Mouse (Mus musculus) heart, embryonic 12.5 days (tissue): ENCODE results near the gene Ccdc85b. TPM values are rescaled to one million over a fixed set of nuclear protein-coding genes. Genes with fewer than 3 reads are reported as not detected.

Experiments used
- ATAC-seq: fragments of 200-750 bp; cut with Nextera tagmentation; 2 replicates; pipeline ENCODE4 v1.8.0; 2017; ENCODE audit warnings: moderate TSS enrichment, moderate library complexity; ENCODE audit not compliant: insufficient number of reproducible peaks, low FRiP score
- H3K27ac ChIP-seq: fragments of 300-500 bp; sonication (generic); 2 replicates; pipeline ENCODE4 v1.5.1; 2016; ENCODE audit warnings: mild to moderate bottlenecking, moderate library complexity; ENCODE audit not compliant: poor library complexity, severe bottlenecking
- H3K27me3 ChIP-seq: fragments of 300-500 bp; sonication (generic); replicated peaks from 2 replicates; pipeline ENCODE4 v1.6.1; 2016; ENCODE audit warnings: mild to moderate bottlenecking, moderate library complexity
- H3K36me3 ChIP-seq: fragments of 300-500 bp; sonication (generic); 2 replicates; pipeline ENCODE4 v1.6.1; 2016; ENCODE audit warnings: mild to moderate bottlenecking, moderate library complexity
- H3K4me1 ChIP-seq: fragments of 300-500 bp; sonication (generic); replicated peaks from 2 replicates; pipeline ENCODE4 v1.6.1; 2016; ENCODE audit warnings: mild to moderate bottlenecking
- H3K4me2 ChIP-seq: fragments of 300-500 bp; sonication (generic); 2 replicates; pipeline ENCODE4 v1.6.1; 2016; ENCODE audit warnings: mild to moderate bottlenecking, moderate library complexity
- H3K4me3 ChIP-seq: fragments of 300-500 bp; sonication (generic); 2 replicates; pipeline ENCODE4 v1.5.1; 2016; ENCODE audit warnings: mild to moderate bottlenecking
- H3K9ac ChIP-seq: fragments of 300-500 bp; sonication (generic); 2 replicates; pipeline ENCODE4 v1.6.1; 2016; ENCODE audit warnings: mild to moderate bottlenecking, moderate library complexity
- H3K9me3 ChIP-seq: fragments of 300-500 bp; sonication (generic); replicated peaks from 2 replicates; pipeline ENCODE4 v1.6.1; 2016; ENCODE audit warnings: mild to moderate bottlenecking, moderate library complexity
- WGBS: fragments of 180-500 bp; shearing (Covaris S2); methylation state at CpG from one replicate; pipeline ENCODE4 v1.1.7; 2016; 5-methylcytosine and 5-hydroxymethylcytosine counted together
- polyA plus RNA-seq: library from polyadenylated mRNA; unstranded; fragments of >200 nt; fragmentation: Nextera tagmentation; extraction: Ambion mirVana; gene quantifications from 2 replicates; pipeline ENCODE4 v1.2.1, GENCODE M21; 2016

Ccdc85b gene
- polyA plus RNA-seq, 1 experiment from 2014 or later: 10.5 TPM

DNA sequence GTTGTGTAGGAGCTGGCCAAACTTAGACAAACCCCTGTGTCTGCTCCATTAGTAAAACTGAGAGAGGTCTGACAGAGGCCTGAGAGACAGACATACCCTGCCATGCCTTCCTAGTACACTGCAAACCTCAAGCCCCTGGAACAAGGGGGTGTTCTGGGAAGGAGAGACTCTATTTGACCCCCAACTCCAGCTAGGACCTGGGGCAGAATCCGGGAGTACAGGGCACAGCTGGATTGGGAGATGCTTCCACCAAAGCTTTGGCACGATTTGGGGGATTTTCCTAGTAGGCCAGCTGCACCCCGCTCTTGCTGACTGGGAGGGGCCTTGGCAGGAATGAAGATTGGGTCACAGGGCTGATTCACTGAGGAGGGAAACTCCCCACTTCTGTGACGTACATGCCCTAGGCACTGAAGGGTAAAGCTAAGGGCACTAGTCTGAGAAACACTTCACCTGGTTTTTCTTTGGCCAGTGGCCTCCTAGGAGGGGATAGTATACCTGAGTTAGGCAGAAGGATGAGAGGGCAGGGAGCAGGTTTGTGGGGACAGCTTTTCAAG is 25.7 kb downstream of the Ccdc85b start:
- 77% methylated on average over 4 of the region's 4 CpGs for WGBS
- H3K27ac ChIP-seq: no peak overlapping the region

DNA sequence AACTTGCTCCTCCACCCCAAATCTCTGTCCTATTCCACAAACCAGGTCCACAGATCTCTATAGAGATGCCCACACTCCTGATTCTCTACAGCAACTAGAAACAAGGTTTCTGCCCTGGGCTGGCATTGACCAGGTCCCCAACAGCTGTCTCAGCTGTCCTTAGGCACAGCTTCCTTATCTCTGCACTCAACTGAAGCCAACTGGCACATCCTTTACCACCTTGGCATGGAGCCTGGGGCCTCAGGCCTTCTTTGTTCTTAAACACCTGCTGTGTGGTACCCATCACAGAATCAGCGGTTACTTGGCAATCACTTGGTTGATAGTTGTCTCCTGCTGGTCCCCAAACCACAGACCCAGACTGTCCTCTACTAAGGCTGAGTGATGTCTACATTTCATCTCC is 27.3 kb downstream of the Ccdc85b start:
- Histone ChIP-seq H3K9ac (no peak overlapping the region), H3K27ac (no peak overlapping the region), H3K4me2 (no peak overlapping the region), H3K27me3 (no peaks in the 10 kb centered on the region), H3K4me3 (no peak overlapping the region), H3K36me3 (peaks cover 18% of the 10 kb centered on the region), H3K4me1 (peaks cover 35% of the 10 kb centered on the region), H3K9me3 (no peaks in the 10 kb centered on the region)
- WGBS: 72% methylated on average over 1 of the region's 1 CpGs
- ATAC-seq: no peak

More for the DNA sequence above, 25.7 kb downstream of the Ccdc85b start:
- H3K9ac ChIP-seq: no peak overlapping the region
- H3K4me1 ChIP-seq: peaks cover 20% of the 10 kb centered on the region
- no peaks in the 10 kb centered on the region for H3K9me3 ChIP-seq
- H3K27me3 ChIP-seq: no peaks in the 10 kb centered on the region
- no peak overlapping the region for H3K4me3 ChIP-seq
- peaks cover 7% of the 10 kb centered on the region for H3K36me3 ChIP-seq
- H3K4me2 ChIP-seq: no peak overlapping the region
- ATAC-seq: no peak

DNA sequence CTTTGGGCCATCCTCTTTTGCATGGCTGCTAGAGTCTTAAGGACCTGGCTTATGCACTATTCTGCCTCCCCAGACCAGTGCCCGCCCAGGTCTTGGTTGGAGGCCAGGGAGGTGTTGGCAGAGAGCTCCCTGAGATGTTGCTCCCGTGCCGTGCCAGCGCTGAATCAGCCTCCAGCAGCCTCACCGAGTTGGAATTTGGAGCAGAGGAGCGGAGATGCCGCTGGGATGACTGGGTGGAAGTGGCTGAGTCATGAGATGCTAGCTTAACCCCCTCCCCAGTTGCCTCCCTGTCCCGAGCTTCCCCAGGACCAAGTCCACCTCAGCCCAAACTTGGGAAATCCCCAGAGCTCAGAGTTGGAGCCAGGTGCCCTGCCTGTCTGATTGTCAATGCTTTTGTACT is 27.9 kb downstream of the Ccdc85b start:
- H3K4me2 ChIP-seq: no peak overlapping the region
- WGBS: 69% methylated on average over 8 of the region's 8 CpGs
- H3K9me3 ChIP-seq: no peaks in the 10 kb centered on the region
- ATAC-seq: no peak
- H3K27ac ChIP-seq: no peak overlapping the region
- H3K9ac ChIP-seq: no peak overlapping the region
- peaks cover 35% of the 10 kb centered on the region for H3K4me1 ChIP-seq
- peaks cover 18% of the 10 kb centered on the region for H3K36me3 ChIP-seq
- H3K27me3 ChIP-seq: no peaks in the 10 kb centered on the region
- no peak overlapping the region for H3K4me3 ChIP-seq

DNA sequence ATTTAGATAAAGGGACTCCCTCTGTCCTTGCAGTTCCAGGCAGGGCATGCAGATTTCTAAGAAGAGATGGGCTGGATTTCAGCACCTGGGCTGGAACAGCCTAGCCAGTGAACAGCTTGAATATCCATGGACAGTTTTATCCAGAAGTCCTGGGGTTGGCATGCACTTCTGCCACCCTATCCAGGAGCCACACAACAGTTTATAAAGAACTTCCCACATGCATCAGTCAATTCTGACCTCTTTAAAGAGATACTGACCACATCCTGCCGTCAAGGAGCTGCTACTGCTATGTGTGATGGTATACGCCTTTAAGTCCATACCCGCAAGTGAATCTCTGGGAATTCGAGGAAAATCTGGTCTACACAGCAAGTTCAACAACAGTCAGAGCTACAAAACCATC is 28.5 kb downstream of the Ccdc85b start:
- WGBS: 73% methylated on average over 4 of the region's 4 CpGs
- Histone ChIP-seq H3K4me3 (no peak overlapping the region), H3K9ac (no peak overlapping the region), H3K36me3 (peaks cover 18% of the 10 kb centered on the region), H3K4me2 (no peak overlapping the region), H3K27me3 (no peaks in the 10 kb centered on the region), H3K4me1 (peaks cover 31% of the 10 kb centered on the region), H3K27ac (no peak overlapping the region), H3K9me3 (no peaks in the 10 kb centered on the region)
- no peak for ATAC-seq

DNA sequence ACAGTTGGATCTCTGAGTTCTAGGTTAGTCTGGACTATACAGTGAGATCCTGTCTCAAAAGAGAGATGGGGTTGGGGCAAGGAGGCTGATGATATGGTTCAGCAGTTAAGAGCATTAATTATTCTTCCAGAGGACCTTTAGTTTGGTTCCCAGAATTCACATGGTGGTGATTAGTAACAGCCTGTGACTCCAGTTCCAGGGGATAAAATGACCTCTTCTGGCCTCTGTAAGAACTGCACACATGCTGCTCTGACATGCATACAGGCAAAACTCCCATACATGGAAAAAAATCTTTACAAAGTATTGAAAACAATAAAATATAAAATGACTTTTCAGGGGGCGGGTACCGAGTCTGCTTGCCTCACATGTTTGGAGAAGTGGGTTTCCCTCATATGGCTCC is 29.6 kb downstream of the Ccdc85b start:
- Histone ChIP-seq H3K36me3 (peaks cover 23% of the 10 kb centered on the region), H3K27ac (no peak overlapping the region), H3K4me3 (no peak overlapping the region), H3K9ac (no peak overlapping the region), H3K9me3 (no peaks in the 10 kb centered on the region), H3K4me2 (no peak overlapping the region), H3K27me3 (no peaks in the 10 kb centered on the region), H3K4me1 (peaks cover 30% of the 10 kb centered on the region)
- ATAC-seq: no peak
- 83% methylated on average over 2 of the region's 2 CpGs for WGBS

DNA sequence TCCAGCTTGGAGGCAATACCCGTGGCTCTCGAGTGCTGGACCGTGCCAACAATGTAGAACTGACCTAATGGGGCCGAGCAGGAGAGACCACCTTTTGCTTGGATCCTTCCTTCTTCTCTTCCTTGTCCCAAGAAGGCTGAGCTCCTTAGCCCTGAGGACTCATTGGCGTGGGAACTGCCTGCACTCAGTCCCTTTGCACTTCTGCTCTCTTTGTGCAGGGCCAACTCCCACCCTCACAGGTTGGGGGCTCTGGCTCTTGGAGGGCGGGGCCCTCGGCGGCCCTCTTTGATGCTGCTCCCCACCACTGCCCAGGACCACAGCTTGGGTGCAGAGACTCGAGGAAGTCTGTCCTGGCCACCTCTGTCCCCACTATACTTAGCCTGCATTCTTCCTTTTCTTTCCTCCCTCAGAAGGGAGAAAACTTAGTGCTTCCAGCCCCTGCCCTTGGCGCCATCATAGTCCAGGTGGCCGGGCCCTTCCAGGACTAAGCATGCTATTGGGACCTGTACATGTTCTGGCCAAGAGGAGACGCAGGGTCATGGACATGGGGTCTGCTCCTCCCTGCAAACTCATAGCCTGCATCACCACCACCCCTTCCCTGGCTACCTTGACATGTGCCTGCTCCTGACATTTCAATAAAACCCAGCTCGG is 30.9 kb downstream of the Ccdc85b start:
- no peak overlapping the region for H3K27ac ChIP-seq
- peak overlapping the region; percentile 83; the same call in 1 of the 2 replicates for H3K4me2 ChIP-seq
- peaks cover 35% of the 10 kb centered on the region for H3K36me3 ChIP-seq
- peaks cover 29% of the 10 kb centered on the region for H3K4me1 ChIP-seq
- H3K4me3 ChIP-seq: peak overlapping the region; percentile 89
- H3K9ac ChIP-seq: no peak overlapping the region
- no peaks in the 10 kb centered on the region for H3K27me3 ChIP-seq
- no peak for ATAC-seq
- WGBS: 92% methylated on average over 13 of the region's 13 CpGs
- no peaks in the 10 kb centered on the region for H3K9me3 ChIP-seq

DNA sequence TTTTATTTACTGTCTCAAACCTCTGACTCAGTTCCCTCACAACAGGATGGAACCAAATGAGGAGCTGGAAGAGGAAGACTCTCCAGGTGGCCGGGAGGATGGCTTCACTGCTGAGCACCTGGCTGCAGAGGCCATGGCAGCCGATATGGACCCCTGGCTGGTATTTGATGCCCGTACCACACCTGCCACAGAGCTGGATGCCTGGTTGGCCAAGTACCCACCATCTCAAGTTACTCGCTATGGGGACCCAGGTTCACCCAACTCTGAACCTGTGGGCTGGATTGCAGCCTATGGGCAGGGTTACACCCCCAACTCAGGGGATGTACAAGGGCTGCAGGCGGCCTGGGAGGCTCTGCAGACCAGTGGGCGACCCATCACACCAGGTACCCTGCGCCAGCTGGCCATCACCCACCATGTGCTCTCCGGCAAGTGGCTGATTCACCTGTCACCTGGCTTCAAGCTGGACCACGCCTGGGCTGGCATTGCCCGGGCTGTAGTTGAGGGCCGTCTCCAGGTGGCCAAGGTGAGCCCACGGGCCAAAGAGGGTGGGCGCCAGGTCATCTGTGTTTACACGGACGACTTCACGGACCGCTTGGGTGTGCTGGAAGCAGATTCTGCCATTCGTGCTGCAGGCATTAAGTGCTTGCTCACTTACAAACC is 31.7 kb downstream of the Ccdc85b start:
- 90% methylated on average over 18 of the region's 18 CpGs for WGBS
- Histone ChIP-seq H3K36me3 (peaks cover 40% of the 10 kb centered on the region), H3K9me3 (no peaks in the 10 kb centered on the region), H3K4me3 (peak overlapping the region; percentile 89), H3K4me1 (peaks cover 29% of the 10 kb centered on the region), H3K27me3 (no peaks in the 10 kb centered on the region), H3K9ac (peak overlapping the region; percentile 89), H3K4me2 (peak overlapping the region; percentile 83), H3K27ac (peak overlapping the region; percentile 81; the same call in 1 of the 2 replicates)
- no peak for ATAC-seq

DNA sequence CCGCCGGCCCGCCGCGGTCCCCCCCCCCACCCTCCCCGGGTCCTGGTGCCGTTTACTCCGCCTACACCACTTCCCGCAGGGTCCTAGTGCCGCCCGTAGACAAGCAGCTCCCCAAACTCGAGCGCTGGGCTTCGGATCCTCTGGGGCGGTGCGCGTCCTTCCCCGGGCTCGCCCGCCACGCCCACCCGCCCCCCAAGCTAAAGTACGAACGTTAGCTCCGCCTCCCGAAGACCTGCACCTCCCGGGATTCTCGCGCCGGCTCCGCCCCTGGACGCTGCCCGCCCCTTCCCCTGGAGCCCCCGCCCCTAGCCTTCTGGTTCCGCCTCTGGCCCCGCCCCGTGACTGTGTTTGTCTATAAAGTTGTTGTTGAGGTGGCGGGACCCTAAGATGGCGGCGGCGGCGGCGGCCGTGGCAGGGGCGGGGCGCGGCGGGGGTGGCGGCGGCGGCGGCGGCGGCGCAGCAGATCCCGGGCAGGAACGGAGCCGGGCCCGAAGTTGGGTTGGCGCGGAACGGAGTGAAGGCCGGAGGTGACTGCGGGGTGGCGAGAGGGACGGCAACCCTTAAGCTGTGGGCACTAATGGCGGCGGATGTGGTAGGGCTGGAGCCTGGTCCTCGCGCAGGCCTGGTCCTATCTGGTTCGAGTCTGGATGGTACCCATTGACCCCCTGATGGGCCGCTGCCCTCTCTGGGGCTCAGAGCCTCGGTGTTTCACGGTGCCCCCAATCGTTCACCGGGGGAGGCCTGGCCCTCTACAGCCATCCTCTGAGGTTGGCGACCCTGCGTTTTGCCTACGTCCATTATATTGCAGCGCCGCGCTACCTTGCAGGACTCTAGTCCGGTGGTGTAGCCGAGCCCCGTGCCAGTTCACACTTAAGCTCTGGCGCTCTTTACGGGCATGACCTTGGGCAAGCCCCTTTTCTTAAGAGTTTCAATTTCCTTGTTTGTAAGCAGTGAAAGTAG is 32.6 kb downstream of the Ccdc85b start, which contains the start of the genes Drap1 and AI837181:
Drap1 (minus strand) TSS at position 198 of the 960 bp plus-strand sequence.
AI837181 (plus strand) TSS at position 363 of the 960 bp plus-strand sequence.
- Histone ChIP-seq H3K27ac (peak within 1 kb of the TSS; percentile 91), H3K9me3 (no peaks in the 10 kb centered on the region), H3K4me3 (peak within 1 kb of the TSS; percentile 89), H3K4me1 (peaks cover 29% of the 10 kb centered on the region), H3K27me3 (no peaks in the 10 kb centered on the region), H3K36me3 (peaks cover 50% of the 10 kb centered on the region), H3K4me2 (peak within 1 kb of the TSS; percentile 94), H3K9ac (peak within 1 kb of the TSS; percentile 91)
- WGBS: under 1% methylated on average over 77 of the region's 87 CpGs
- peak; percentile 91 for ATAC-seq

DNA sequence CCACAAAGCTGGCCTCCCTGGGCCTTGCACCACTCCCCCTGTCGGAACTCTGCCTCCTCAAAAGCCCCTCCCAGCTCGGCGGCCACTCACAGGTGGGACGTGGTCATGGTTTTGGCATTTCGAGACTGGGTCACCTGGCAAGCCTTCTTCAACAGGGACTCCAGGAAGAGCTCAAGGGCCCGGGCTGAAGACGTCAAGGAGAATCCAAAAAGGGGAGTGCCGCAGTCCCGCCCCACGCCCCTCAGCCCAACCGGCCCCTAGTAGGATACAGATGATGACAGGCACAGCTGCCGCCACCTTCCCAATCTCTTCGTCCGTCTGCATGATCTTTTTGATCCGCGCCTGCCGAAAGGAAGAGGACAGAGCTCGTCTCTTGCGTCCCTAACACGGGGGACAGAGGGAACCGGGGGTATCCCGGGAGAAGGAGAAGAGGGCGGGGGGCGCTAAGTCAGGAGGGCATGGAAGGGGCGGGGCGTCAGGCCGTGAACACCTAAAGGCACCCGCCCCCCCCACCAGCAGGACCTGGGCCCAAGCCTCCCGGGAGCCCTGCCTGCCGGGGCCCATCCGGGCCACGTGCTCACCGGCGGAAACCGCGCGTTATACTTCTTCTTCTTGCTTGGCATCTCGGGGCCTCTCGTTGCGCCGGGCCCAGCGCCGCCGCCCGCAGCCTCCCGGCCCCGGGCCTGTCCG is 33.5 kb downstream of the Ccdc85b start:
- WGBS: under 1% methylated on average over 47 of the region's 48 CpGs
- Histone ChIP-seq H3K36me3 (peaks cover 57% of the 10 kb centered on the region), H3K4me1 (peaks cover 29% of the 10 kb centered on the region), H3K27me3 (no peaks in the 10 kb centered on the region), H3K9me3 (no peaks in the 10 kb centered on the region), H3K27ac (peak overlapping the region; percentile 91), H3K4me3 (peak overlapping the region; percentile 89), H3K4me2 (peak overlapping the region; percentile 94), H3K9ac (peak overlapping the region; percentile 91)
- ATAC-seq: peak; percentile 74

DNA sequence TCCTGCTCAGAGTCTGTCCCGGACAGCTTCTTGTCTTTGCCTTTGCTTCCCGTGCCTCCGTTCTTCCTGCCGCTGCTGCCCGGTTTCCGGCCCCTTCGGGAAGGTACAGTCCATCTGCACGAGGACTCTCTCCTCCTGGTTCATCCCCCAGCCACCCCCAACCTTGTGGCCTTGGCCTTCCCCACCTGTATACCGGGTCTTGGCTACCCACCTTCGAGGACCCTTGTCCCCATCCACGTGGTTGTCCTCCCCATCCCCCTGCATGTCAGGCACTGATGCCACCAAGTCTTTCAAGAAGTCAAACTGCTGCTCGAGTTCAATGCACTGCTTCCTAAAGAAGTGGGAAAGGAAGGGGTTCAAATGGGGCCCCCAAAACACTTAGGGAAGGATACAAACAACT is 34.1 kb downstream of the Ccdc85b start:
- WGBS: 65% methylated on average over 12 of the region's 12 CpGs
- Histone ChIP-seq H3K4me1 (peaks cover 29% of the 10 kb centered on the region), H3K27ac (peak overlapping the region; percentile 91; the same call in 1 of the 2 replicates), H3K4me2 (peak overlapping the region; percentile 94), H3K36me3 (peaks cover 57% of the 10 kb centered on the region), H3K27me3 (no peaks in the 10 kb centered on the region), H3K9ac (peak overlapping the region; percentile 91), H3K4me3 (peak overlapping the region; percentile 89), H3K9me3 (no peaks in the 10 kb centered on the region)
- ATAC-seq: no peak
